Mouse (Mus musculus): ENCODE data around the gene Acsm1. TPM values are rescaled to one million over a fixed set of nuclear protein-coding genes. Genes with fewer than 3 reads are reported as not detected.

The Acsm1 gene
- polyA plus RNA-seq (2014; fragmentation: Illumina TruSeq; extraction: RNeasy Lipid Tissue Mini Kit (QIAGEN cat#74804); ENCODE audit: low read depth, low replicate concordance): not detected

GRCm38 (mm10) chr7:119606664-119607076, at the start of gene Acsm1:
Gene Acsm1, plus strand, starts transcription at chr7:119607026.

GRCm38 (mm10) chr7:119689726-119690125, 82.9 kb downstream of the Acsm1 start, which contains the start of gene Acsm4:
Gene Acsm4, plus strand, starts transcription at chr7:119690026.

Other genes with a start within 250 kb of the Acsm1 start
- not detected for gene Gp2, start 147.7 kb upstream of the Acsm1 start, polyA plus RNA-seq (2014; fragmentation: Illumina TruSeq; extraction: RNeasy Lipid Tissue Mini Kit (QIAGEN cat#74804); ENCODE audit: low read depth, low replicate concordance)
- gene Umod, start 127.7 kb upstream of the Acsm1 start, polyA plus RNA-seq (2014; fragmentation: Illumina TruSeq; extraction: RNeasy Lipid Tissue Mini Kit (QIAGEN cat#74804); ENCODE audit: low read depth, low replicate concordance): not detected
- gene Acsm5, start 87.6 kb upstream of the Acsm1 start, polyA plus RNA-seq (2014; fragmentation: Illumina TruSeq; extraction: RNeasy Lipid Tissue Mini Kit (QIAGEN cat#74804); ENCODE audit: low read depth, low replicate concordance): 1.1 TPM
- not detected for gene Pdilt, start 83.5 kb upstream of the Acsm1 start, polyA plus RNA-seq (2014; fragmentation: Illumina TruSeq; extraction: RNeasy Lipid Tissue Mini Kit (QIAGEN cat#74804); ENCODE audit: low read depth, low replicate concordance)
- gene Acsm2, start 52.7 kb upstream of the Acsm1 start, polyA plus RNA-seq (2014; fragmentation: Illumina TruSeq; extraction: RNeasy Lipid Tissue Mini Kit (QIAGEN cat#74804); ENCODE audit: low read depth, low replicate concordance): not detected
- not detected for gene Acsm4, start 83.0 kb downstream of the Acsm1 start, polyA plus RNA-seq (2014; fragmentation: Illumina TruSeq; extraction: RNeasy Lipid Tissue Mini Kit (QIAGEN cat#74804); ENCODE audit: low read depth, low replicate concordance)
- gene Thumpd1, start 113.8 kb downstream of the Acsm1 start, polyA plus RNA-seq (2014; fragmentation: Illumina TruSeq; extraction: RNeasy Lipid Tissue Mini Kit (QIAGEN cat#74804); ENCODE audit: low read depth, low replicate concordance): 66.9 TPM
- 137 TPM for gene Acsm3, start 153.9 kb downstream of the Acsm1 start, polyA plus RNA-seq (2014; fragmentation: Illumina TruSeq; extraction: RNeasy Lipid Tissue Mini Kit (QIAGEN cat#74804); ENCODE audit: low read depth, low replicate concordance)
- 14.9 TPM for gene Rexo5, start 187.0 kb downstream of the Acsm1 start, polyA plus RNA-seq (2014; fragmentation: Illumina TruSeq; extraction: RNeasy Lipid Tissue Mini Kit (QIAGEN cat#74804); ENCODE audit: low read depth, low replicate concordance)
- gene Eri2, start 187.0 kb downstream of the Acsm1 start, polyA plus RNA-seq (2014; fragmentation: Illumina TruSeq; extraction: RNeasy Lipid Tissue Mini Kit (QIAGEN cat#74804); ENCODE audit: low read depth, low replicate concordance): 24.7 TPM

Data from adrenal gland, adult 10 weeks (tissue).